Mouse (Mus musculus): Measurements from ENCODE around the gene Iqcc. TPM values are rescaled to one million over a fixed set of nuclear protein-coding genes. Genes with fewer than 3 reads are reported as not detected.

Iqcc gene
- 13.5 to 20.9 TPM (median 15.1 TPM) in 3 replicates for total RNA-seq (2017)

GRCm38 (mm10) chr4:129618786-129619691 lies at the start of gene Iqcc:
Iqcc (minus strand) TSS chr4:129619099.
- ATAC-seq (replicated peaks; ENCODE audit: insufficient number of reproducible peaks, low FRiP score, low TSS enrichment, poor library complexity, severe bottlenecking), result peak; percentile 91

DNA sequence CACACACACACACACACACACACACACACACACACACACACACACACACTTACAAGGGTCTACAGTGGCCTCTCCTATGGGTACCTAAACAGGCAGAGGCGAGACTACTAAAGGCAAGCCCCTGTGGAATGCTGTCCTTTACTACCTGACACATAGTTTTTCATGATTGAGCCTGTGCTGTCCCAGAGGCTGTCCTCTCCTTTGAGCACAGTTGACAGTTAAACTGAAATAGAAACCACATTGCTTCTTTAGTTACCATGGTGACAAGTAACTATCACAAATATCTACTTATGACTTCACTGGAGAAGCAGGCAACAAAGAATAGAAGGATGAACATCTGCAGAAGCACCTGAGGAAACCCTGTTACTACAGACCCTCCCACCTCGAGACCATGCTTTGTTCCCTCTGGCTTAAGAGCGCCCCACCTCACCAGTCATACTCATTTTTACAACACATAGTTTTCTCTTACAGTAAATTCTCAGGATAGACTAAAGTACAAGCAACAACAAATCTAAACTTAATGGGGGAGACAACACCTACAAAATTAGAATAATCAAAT lies 43.4 kb upstream of the Iqcc start:
- ATAC-seq (replicated peaks; ENCODE audit: insufficient number of reproducible peaks, low FRiP score, low TSS enrichment, poor library complexity, severe bottlenecking), result no peak

GRCm38 (mm10) chr4:129661584-129661983 lies 42.7 kb upstream of the Iqcc start:
- ATAC-seq (replicated peaks; ENCODE audit: insufficient number of reproducible peaks, low FRiP score, low TSS enrichment, poor library complexity, severe bottlenecking), result no peak

- ATAC-seq (replicated peaks; ENCODE audit: insufficient number of reproducible peaks, low FRiP score, low TSS enrichment, poor library complexity, severe bottlenecking), result no peak
Measured at GRCm38 (mm10) chr4:129654770-129655169, 35.9 kb upstream of the Iqcc start.

- ATAC-seq (replicated peaks; ENCODE audit: insufficient number of reproducible peaks, low FRiP score, low TSS enrichment, poor library complexity, severe bottlenecking), result no peak
Measured at GRCm38 (mm10) chr4:129650359-129650758, 31.5 kb upstream of the Iqcc start.

- ATAC-seq (replicated peaks; ENCODE audit: insufficient number of reproducible peaks, low FRiP score, low TSS enrichment, poor library complexity, severe bottlenecking), result no peak
Measured at GRCm38 (mm10) chr4:129648656-129649055, 29.8 kb upstream of the Iqcc start.

DNA sequence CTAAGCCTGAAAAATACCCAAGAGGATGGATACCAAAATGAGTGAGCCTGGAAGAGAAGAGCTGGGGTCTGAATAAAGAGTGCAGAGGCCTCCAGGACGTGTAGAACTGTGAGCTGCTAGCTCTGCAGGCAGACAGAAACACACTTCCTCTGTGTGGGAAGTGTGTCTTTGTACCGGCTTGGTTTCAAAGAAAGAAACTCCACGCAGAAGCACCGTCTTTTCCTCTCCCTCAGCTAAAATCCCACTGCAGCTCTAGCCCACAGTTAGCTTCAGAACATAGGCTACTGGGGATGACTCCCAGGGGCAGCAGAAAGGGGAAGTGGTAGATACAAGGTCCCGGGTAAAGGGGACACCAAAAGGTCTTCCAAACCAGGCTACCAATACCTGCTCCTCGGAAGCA lies 26.3 kb upstream of the Iqcc start:
- ATAC-seq (replicated peaks; ENCODE audit: insufficient number of reproducible peaks, low FRiP score, low TSS enrichment, poor library complexity, severe bottlenecking), result no peak

- no peak for ATAC-seq (replicated peaks; ENCODE audit: insufficient number of reproducible peaks, low FRiP score, low TSS enrichment, poor library complexity, severe bottlenecking)
Measured at GRCm38 (mm10) chr4:129641756-129642155, 22.9 kb upstream of the Iqcc start.

GRCm38 (mm10) chr4:129640638-129641467 lies 22.0 kb upstream of the Iqcc start, which contains the start of gene Txlna:
Txlna (minus strand) TSS chr4:129641065.
- peak; percentile 96 for ATAC-seq (replicated peaks; ENCODE audit: insufficient number of reproducible peaks, low FRiP score, low TSS enrichment, poor library complexity, severe bottlenecking)

DNA sequence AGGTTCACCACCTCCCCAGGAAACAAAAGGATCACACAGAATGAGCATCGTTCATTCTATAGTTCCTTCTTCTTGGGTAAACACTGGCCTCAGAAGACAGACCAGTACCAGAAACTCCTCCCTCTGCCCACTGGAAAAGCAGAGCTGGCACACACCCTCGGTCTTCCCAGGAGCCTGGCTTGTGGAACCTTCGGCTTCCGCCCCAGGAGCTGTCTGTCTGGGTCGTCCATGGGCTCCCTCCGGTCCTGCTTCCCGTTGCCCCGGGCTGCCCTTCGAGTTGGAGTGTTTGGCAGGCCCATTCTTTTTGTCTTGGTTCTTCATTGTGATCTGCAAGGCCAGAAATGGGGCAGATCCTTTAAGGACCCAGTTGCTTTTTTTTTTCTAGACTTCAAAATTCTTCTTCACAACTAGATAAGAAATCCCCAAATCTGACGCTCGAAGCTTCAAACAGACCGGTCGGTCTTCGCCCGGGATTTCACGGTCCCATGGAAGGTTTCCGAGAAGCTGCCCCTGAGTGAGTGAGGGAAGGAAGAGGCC lies 21.3 kb upstream of the Iqcc start:
- ATAC-seq (replicated peaks; ENCODE audit: insufficient number of reproducible peaks, low FRiP score, low TSS enrichment, poor library complexity, severe bottlenecking), result no peak

DNA sequence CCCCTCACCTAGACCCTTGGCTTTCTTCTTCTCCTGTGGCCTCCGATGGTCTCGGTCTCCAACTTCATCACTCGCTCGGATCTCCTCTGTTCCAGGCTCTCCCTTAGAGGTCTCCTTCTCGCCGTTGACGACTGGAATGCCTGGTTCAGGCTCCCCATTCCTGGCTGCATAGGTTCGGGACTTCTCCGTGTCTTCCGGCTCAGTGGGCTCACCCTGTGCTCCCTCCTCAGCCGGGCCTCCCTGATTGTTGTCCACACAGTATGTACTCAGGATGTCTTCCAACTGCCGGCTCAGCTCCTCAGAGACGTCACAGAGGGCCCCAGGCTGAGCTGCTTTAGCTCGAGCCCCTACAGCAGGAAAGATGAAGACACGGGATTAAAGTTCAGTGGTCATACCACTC lies 20.3 kb upstream of the Iqcc start:
- ATAC-seq (replicated peaks; ENCODE audit: insufficient number of reproducible peaks, low FRiP score, low TSS enrichment, poor library complexity, severe bottlenecking), result no peak

DNA sequence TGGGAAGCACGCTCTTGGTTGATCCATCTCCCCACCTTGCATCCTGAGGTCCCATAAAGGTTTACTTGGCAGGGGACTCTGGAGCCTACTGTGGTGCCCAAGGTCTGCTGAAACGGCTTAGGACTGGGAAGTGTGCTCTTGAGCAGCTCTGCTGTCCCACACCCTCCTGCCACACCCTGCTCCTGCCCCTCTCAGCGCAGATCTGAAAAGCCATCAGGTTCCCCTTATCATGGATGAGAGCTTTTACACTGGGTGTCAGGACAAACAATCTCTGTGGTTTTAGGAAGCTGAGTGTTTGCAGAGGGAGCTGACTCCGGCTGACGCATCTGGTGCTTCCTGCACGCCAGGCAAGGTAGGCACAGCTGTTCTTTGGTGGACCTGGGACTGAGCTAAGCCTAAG lies 15.0 kb upstream of the Iqcc start:
- ATAC-seq (replicated peaks; ENCODE audit: insufficient number of reproducible peaks, low FRiP score, low TSS enrichment, poor library complexity, severe bottlenecking), result no peak

DNA sequence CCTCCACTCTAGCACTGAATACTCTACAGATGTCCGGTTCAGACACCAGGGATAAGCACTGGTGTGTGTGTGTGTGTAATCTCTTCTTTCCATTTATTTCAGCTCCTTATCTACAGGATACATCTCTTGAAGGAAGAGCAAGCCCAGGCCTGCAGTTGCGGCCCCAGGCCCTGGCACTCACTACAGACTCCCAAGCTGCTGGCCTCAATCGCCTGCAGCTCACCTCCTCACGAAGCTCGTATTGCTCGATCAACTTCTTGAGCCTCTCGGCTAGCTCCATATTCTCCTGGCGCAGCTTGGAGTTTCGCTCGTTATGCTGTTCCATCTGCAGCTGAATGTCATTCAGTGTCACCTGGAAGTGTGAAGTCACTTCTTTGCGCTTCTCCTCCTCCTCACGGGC lies 13.0 kb upstream of the Iqcc start:
- no peak for ATAC-seq (replicated peaks; ENCODE audit: insufficient number of reproducible peaks, low FRiP score, low TSS enrichment, poor library complexity, severe bottlenecking)

GRCm38 (mm10) chr4:129630944-129631343 lies 12.0 kb upstream of the Iqcc start:
- no peak for ATAC-seq (replicated peaks; ENCODE audit: insufficient number of reproducible peaks, low FRiP score, low TSS enrichment, poor library complexity, severe bottlenecking)

- no peak for ATAC-seq (replicated peaks; ENCODE audit: insufficient number of reproducible peaks, low FRiP score, low TSS enrichment, poor library complexity, severe bottlenecking)
Measured at GRCm38 (mm10) chr4:129626035-129626434, 7.1 kb upstream of the Iqcc start.

GRCm38 (mm10) chr4:129625496-129625895 lies 6.6 kb upstream of the Iqcc start:
- no peak for ATAC-seq (replicated peaks; ENCODE audit: insufficient number of reproducible peaks, low FRiP score, low TSS enrichment, poor library complexity, severe bottlenecking)

DNA sequence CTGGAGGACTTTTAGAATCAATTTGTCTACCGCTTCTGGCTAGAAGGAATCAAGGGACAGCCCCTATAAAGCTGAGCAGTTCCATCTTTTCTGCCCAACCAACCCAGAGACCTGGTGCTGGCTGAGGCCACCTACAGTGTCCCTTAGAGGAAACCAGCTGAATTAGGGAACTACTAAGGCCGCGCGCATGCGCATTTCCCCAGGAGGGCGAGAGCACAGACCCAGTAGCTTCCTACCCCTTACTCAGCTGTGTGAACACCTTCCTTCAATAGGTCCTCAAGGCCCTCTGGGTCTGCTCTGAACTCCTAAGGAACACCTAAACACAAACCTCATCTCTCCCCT lies 6.1 kb upstream of the Iqcc start:
- ATAC-seq (replicated peaks; ENCODE audit: insufficient number of reproducible peaks, low FRiP score, low TSS enrichment, poor library complexity, severe bottlenecking), result peak; percentile 66

DNA sequence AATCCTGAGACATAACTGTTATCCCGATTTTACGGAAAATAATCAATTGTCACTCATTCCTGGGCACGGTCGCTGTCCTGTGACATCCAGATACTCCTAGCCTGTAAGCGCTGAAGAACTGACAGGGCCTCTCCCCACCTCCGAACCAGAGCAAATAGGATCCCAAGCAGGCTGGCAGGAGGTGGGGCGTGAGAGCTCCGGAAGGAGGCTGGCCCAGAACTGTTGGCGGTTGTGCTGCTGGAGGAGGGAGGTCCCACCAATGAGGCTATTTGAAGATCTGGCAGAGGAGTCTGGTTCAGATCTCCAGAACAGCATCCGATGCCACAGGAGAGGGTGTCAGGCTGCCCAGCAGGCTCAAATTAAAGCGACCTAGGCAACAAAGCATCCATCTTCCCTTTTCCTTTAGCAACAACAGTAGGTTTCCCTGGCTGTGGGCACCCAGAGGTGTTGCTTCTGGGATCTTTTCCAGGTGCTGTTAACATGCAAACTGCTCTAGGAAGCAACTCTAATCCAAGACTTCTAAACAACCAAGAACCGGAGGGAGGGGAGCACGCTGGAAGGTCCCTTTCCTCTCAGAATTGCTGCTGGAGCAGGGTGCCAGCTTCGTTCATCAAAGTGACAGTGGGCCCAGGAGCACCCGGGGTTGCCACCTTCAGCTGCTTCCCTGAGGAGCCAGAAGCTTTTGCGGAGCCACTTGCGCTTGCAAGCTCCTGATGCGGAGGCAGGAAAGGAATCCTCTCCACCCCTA lies 5.6 kb upstream of the Iqcc start:
- ATAC-seq (replicated peaks; ENCODE audit: insufficient number of reproducible peaks, low FRiP score, low TSS enrichment, poor library complexity, severe bottlenecking), result peak; percentile 90

GRCm38 (mm10) chr4:129623681-129624091 lies 4.8 kb upstream of the Iqcc start, which contains the start of gene Ccdc28b:
Ccdc28b (minus strand) TSS chr4:129623947.
- no peak for ATAC-seq (replicated peaks; ENCODE audit: insufficient number of reproducible peaks, low FRiP score, low TSS enrichment, poor library complexity, severe bottlenecking)
